Mouse (Mus musculus): Measurements from ENCODE around the gene Ap2s1.
"Not testable (repeated sequence)": the region's sequence is repeated elsewhere in the genome, so short reads cannot be mapped to it uniquely, and the experiment has no call there.

The Ap2s1 gene

DNA sequence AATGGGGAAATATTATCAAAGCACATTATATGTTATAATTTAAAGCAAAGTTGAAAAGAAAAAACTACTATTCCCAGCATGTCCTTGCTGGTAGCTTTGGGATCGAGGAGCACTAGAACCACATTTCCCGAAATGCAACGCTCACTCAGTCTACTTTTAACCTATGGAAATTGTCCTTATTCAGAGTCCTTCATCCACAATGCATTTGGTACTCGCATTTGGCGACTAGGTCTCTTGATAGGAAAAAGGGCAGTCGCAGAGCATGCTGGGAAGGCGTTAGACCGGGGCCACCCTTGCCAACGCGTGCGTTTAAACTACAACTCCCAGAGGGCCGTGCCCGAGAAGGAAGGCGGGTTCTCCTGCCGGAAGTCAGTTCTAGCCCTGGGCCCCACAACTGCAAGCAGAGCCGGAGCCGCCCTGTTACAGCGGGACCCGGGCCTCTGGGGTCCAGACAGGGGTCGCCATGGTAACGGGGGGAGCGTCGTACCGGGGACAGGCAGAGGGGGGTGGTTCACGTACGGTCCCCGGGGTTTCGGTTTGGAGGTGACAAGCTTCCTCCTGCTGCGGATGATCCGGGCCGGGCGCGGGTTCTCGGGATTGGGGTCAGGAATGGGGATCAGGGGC, at the start of gene Ap2s1:
Gene Ap2s1, plus strand, starts transcription at position 338 of the 624 bp plus-strand sequence.
- peak; percentile 95 for DNase-seq (ENCODE audit: extremely low spot score)

GRCm38 (mm10) chr7:16689196-16689595, 49.0 kb upstream of the Ap2s1 start:
- no peak for DNase-seq (ENCODE audit: extremely low spot score)

DNA sequence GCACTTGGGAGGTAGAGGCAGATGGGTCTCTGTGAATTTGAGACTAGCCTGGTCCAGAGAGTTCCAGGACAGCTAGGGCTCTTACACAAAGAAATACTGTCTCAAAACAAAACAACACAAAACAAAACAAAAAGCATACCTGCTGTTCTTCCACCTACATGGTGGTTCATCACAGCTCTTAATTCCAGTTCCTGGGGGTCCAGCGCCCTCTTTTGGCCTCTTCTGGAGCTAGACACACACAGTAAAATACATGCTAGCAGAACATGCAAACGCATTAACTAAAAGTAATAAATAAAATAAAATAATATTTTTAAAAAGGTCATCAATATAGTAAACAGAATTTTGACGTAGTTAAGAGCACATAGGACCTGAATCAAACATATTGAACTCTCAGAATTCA, 43.2 kb upstream of the Ap2s1 start:
- DNase-seq (ENCODE audit: extremely low spot score): no peak

DNA sequence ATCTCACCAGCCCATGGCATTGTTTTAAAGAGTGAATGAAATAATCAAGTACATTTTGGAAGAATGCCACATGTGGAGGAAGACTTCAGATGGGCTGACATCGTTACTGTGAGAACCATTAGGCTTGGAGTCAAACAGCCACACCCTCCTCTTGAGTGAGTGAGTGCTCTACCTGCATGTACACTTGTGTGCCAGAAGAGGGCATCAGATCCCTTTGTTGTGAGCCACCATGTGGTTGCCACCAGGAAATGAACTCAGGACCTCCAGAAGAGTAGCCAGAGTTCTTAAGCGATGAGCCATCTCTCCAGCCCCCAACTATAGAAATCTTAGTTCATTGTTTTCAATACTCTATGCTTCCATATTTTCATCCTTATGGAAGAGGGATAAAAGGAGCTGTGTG, 39.2 kb upstream of the Ap2s1 start:
- DNase-seq (ENCODE audit: extremely low spot score): no peak

GRCm38 (mm10) chr7:16700583-16700982, 37.6 kb upstream of the Ap2s1 start:
- no peak for DNase-seq (ENCODE audit: extremely low spot score)

DNA sequence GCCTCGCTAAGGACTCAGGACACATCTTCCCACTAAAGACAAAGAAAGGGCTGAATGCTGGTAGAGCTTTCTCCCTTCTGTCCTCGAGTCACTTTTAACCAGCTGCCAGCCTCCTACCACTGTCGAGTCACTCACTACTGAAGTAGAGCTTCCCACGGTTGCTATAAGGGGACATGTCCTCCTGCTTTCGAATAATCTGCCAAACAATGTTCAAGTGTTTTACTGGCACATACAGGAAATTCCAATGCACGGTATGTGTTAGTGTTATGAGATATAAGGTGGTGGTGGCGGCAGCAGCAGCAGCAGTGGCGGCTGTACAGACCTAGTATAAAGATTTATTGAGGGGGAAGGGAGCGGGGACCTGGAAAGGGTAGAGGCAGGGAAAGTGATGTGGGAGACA, 31.8 kb upstream of the Ap2s1 start:
- DNase-seq (ENCODE audit: extremely low spot score): no peak

DNA sequence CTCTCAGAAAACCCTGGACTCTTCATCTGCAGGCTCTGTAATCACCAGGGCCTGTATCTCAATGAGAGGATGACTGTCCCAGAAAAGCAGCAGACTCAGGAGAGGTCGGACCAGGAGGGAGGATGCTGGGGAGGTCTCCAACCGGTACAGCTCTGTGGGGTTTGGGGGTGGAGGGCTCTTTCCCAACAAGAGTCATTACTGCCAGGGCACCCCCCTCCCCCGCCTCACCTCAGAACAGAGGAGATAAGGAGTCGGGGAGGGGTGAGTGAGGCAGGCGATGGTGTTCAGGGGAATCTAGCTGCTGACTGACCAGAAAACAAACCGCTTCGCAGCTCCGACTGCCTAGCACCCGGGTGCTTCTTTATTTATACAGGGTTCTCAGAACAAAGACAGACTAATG, 30.0 kb upstream of the Ap2s1 start:
- DNase-seq (ENCODE audit: extremely low spot score): no peak

DNA sequence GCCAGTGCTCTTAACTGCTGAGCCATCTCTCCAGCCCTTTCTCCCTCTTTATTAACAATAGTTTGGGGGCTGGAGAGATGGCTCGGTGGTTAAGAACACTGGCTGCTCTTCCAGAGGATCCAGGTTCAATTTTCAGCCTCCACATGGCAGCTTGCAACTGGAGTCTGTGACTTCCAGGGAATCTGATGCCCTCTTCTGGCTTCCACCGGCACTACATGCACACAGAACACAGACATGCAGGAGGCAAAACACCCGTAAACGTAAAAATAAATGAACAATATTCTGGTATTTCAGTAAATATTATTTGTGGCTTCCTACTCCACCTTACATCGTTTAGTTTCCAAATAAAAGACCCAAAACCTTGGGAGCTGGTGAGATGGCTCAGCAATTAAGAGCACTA, 27.6 kb upstream of the Ap2s1 start:
- no peak for DNase-seq (ENCODE audit: extremely low spot score)

- no peak for DNase-seq (ENCODE audit: extremely low spot score)
Measured at GRCm38 (mm10) chr7:16712633-16713415, 25.4 kb upstream of the Ap2s1 start.

GRCm38 (mm10) chr7:16716456-16717152, 21.6 kb upstream of the Ap2s1 start:
- DNase-seq (ENCODE audit: extremely low spot score): not testable (repeated sequence)

DNA sequence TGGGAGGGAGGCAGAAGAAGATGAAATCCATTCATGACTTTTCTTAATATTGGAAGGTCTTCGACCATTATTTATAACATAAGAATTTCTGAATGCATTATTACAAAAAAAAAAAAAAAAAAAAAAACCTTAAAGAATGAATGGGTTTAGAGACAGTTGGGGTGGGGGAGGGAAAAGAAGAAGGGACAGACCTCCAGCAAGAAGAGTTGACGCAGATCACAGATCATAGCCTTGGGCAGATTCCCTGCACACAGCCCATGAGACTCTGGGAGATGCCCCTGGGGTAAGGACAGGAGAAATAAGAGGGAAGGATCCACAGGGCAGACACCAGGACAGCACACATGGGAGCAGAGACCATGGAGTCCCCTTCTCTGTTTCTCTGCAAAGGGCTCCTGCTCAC, 16.6 kb upstream of the Ap2s1 start, which contains the start of gene Ceacam9:
Gene Ceacam9, plus strand, starts transcription at position 301 of the 400 bp plus-strand sequence.
- no peak for DNase-seq (ENCODE audit: extremely low spot score)

GRCm38 (mm10) chr7:16722490-16722889, 15.7 kb upstream of the Ap2s1 start:
- not testable (repeated sequence) for DNase-seq (ENCODE audit: extremely low spot score)

GRCm38 (mm10) chr7:16728596-16729348, 9.4 kb upstream of the Ap2s1 start:
- DNase-seq (ENCODE audit: extremely low spot score): peak; percentile 76

DNA sequence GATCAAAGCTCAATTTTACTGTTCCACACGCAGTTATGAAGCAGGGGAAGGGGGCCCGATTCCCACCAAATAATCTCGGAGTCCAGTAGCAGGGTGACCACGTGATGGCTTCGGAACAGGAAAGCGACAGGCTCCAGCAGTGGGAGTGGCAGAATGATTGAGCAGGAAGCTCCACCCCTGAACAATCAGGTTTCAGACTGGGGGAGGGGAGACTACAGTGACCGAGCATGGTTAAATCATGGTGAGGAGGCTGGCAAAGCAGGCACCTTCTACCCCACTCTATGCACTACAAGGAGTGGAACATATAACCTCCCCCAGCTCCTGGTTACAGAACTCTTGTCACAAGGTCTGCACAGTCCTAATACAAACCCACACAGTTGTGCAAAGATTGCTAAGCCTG, 8.6 kb upstream of the Ap2s1 start:
- DNase-seq (ENCODE audit: extremely low spot score): peak; percentile 63

GRCm38 (mm10) chr7:16730791-16731190, 7.4 kb upstream of the Ap2s1 start:
- DNase-seq (ENCODE audit: extremely low spot score): no peak

GRCm38 (mm10) chr7:16731893-16732422, 6.3 kb upstream of the Ap2s1 start:
- DNase-seq (ENCODE audit: extremely low spot score): no peak

- peak; percentile 29 for DNase-seq (ENCODE audit: extremely low spot score)
Measured at GRCm38 (mm10) chr7:16737606-16738072, 571 bp upstream of the Ap2s1 start.

DNA sequence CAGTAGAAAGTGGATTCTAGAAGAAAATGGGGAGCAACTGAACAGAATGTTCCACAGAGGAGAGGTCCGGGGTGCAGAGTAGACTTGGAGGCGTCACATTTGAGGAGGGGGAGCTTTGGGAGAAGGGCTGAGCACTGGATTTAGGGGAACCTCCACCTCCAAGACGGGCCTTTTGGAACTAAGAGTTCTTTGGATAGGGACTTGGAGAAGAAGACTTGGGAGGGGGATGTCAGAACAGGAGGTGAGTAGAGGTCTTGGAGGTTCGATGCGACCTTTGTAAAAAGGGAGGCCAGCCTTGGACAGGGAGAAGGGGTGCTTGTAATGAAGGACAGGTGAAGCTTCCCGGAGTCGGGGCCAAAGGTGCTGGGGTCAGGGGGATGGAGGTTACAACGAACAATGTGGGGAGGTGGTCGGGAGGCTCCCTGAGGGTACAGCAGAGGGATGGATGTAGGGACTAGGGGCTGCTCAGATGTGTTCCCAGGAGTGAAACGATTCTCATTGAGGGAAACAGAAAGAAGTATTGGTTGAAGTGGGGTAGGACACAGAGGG, 920 bp downstream of the Ap2s1 start:
- no peak for DNase-seq (ENCODE audit: extremely low spot score)

- no peak for DNase-seq (ENCODE audit: extremely low spot score)
Measured at GRCm38 (mm10) chr7:16745373-16745772, 7.2 kb downstream of the Ap2s1 start.

DNA sequence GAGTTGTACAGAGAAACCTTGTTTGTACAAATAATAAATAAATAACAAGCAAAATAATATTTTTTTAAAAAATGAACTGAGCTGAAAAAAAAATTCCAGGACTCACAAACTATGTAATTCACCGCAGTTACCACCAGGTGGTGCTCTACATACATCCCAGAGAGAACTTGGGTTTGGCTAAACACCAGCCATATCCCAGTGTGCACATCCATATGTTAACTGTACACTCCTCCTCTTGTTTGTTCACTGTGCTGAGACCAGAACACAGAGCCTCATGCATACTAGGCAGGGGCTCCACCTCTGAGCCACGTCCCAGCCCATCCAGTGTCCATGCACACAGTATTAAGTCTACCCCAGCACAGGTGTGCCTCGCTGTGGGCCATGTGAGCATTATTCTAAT, 7.9 kb downstream of the Ap2s1 start:
- peak; percentile 60 for DNase-seq (ENCODE audit: extremely low spot score)

DNA sequence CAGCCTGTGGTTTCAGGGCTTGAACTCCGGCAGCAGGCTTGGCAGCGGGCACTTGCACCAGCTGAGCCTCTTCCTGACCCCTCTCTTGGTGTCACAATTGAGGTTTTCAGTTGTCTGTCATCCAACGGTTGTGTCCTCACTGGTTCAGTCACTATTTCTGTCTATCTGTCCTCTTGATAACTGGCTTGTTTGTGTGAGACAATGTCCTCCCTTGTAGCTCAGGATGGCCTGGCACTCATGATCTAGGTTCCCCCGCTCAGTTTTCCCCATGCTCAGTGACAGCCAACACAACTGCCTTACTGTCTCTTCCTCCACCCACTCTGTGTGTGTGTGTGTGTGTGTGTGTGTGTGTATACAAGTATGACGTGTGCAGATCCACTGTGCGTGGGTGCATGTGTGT, 9.4 kb downstream of the Ap2s1 start:
- DNase-seq (ENCODE audit: extremely low spot score): no peak

All from embryo, embryonic 9.5 days (tissue).